Mouse (Mus musculus): Measurements from ENCODE around the gene Ankrd63.

- TF ChIP-seq POLR2A (IDR thresholded peaks at IDR 0.05; ENCODE audit: low read depth, low read length), result no peak
- TF ChIP-seq CTCF (conservative IDR thresholded peaks at IDR 0.05; ENCODE audit: insufficient read depth, insufficient read length, low read depth, low read length), result no peak
Measured at GRCm38 (mm10) chr2:118669245-118669644, 34.5 kb downstream of the Ankrd63 start.

Measured in kidney, adult 2 months (tissue).